ENCODE assay signal across 27 mouse cellular contexts in genomic region chr10:42559581-42560200, GRCm38 (mm10). TPM values are rescaled to one million over a fixed set of nuclear protein-coding genes. Genes with fewer than 3 reads are reported as not detected.
A peak's percentile ranks its signal among the peaks of the same experiment; 100 is the strongest.
DNase-seq lines count a peak whose midpoint lies in the region; ATAC-seq lines count a peak whose summit lies in the region.
"Had no signal": no experiment of that assay in that cellular context is flagged by ENCODE, and none has a peak within 500 bp of the region (broad histone marks: within the 10 kb centered on the region; RNA-seq: fewer than 3 reads in every experiment).

No protein-coding gene starts in this region.

- no peaks in the 10 kb centered on the region for H3K9me3 ChIP-seq in neural tube, embryonic 15.5 days (replicated peaks)
- H3K9me3 ChIP-seq: embryonic facial prominence, embryonic 13.5 days; embryonic facial prominence, embryonic 15.5 days; forebrain, embryonic 10.5 days; forebrain, embryonic 12.5 days had no signal

- H3K4me2 ChIP-seq in neural tube, embryonic 15.5 days, result no peak overlapping the region
- H3K4me2 ChIP-seq: embryonic facial prominence, embryonic 13.5 days; embryonic facial prominence, embryonic 15.5 days; forebrain, embryonic 12.5 days had no signal

- WGBS in neural tube, embryonic 15.5 days, result 83% methylated on average over 5 of the region's 5 CpGs

- ATAC-seq in megakaryocyte progenitor cell, adult 5-6 weeks (replicated peaks; ENCODE audit: poor library complexity), result peak; percentile 34; the same call in 1 of the 2 replicates
- no peak for ATAC-seq in neural tube, embryonic 15.5 days (ENCODE audit: low FRiP score)
- ATAC-seq: forebrain, embryonic 14.5 days; forebrain, embryonic 16.5 days had no signal

- DNase-seq in R1 (ENCODE audit: low read depth, low spot score) (peak; percentile 66), ZHBTc4 (ENCODE audit: low read depth, low spot score) (peak; percentile 58)
- no peak for DNase-seq in thymus, postnatal 10 days (ENCODE audit: low spot score in 2 of 2)
- DNase-seq: adrenal gland, adult 2 months; adrenal gland, postnatal 10 days; adrenal gland, postnatal 25 days; cerebellum, adult 11 months; cerebellum, adult 18-20 months; cerebellum, adult 8-10 months; cerebellum, adult 9-11 months; cerebellum, postnatal 14 days; cerebellum, postnatal 36 days; embryo, embryonic 11 days had no signal

- peaks cover 31% of the 10 kb centered on the region for H3K27me3 ChIP-seq in neural tube, embryonic 15.5 days (replicated peaks)
- H3K27me3 ChIP-seq: forebrain, embryonic 12.5 days had no signal

- H3K4me3 ChIP-seq in neural tube, embryonic 15.5 days (replicated peaks), result no peak overlapping the region
- H3K4me3 ChIP-seq: embryonic facial prominence, embryonic 13.5 days; embryonic facial prominence, embryonic 15.5 days; erythroblast, embryonic 14.5 days; forebrain, embryonic 10.5 days; forebrain, embryonic 12.5 days had no signal

- H3K4me1 ChIP-seq in neural tube, embryonic 15.5 days, result no peaks in the 10 kb centered on the region
- H3K4me1 ChIP-seq: embryonic facial prominence, embryonic 13.5 days; embryonic facial prominence, embryonic 15.5 days had no signal

- H3K36me3 ChIP-seq in neural tube, embryonic 15.5 days, result no peaks in the 10 kb centered on the region
- H3K36me3 ChIP-seq: embryonic facial prominence, embryonic 13.5 days; embryonic facial prominence, embryonic 15.5 days had no signal

- H3K9ac ChIP-seq in neural tube, embryonic 15.5 days (replicated peaks), result no peak overlapping the region
- H3K9ac ChIP-seq: embryonic facial prominence, embryonic 13.5 days; embryonic facial prominence, embryonic 15.5 days; forebrain, embryonic 12.5 days had no signal

- H3K27ac ChIP-seq in neural tube, embryonic 15.5 days (replicated peaks), result no peak overlapping the region
- H3K27ac ChIP-seq: embryonic facial prominence, embryonic 13.5 days; embryonic facial prominence, embryonic 15.5 days; forebrain, embryonic 10.5 days; forebrain, embryonic 12.5 days had no signal

RNA-seq across cellular contexts. Expression of gene Nr2e1, which starts 23.7 kb away (rescaled TPM):
- not detected in 2 replicates for total RNA-seq in megakaryocyte progenitor cell, adult 5-6 weeks (2015)
- total RNA-seq in megakaryocyte progenitor cell, adult 5-6 weeks (2017), result not detected in 2 replicates
- polyA plus RNA-seq in neural tube, embryonic 15.5 days (2015; fragmentation: Nextera tagmentation; extraction: Ambion mirVana), result not detected in 2 replicates
- total RNA-seq: adrenal gland, adult 2 months; adrenal gland, postnatal 10 days; adrenal gland, postnatal 25 days; adrenal gland, postnatal 4 days; common myeloid progenitor, adult 5-6 weeks; ES-E14; MEL had no signal
- polyA plus RNA-seq: adrenal gland, adult 2 months; C2C12; erythroblast, embryonic 14.5 days had no signal

RNA-seq across cellular contexts. Expression of gene Ostm1, which starts 23.9 kb away (rescaled TPM):
- total RNA-seq in megakaryocyte progenitor cell, adult 5-6 weeks (2015), result 40.5 and 42.3 TPM in 2 replicates
- total RNA-seq in megakaryocyte progenitor cell, adult 5-6 weeks (2017), result 46.4 and 47.3 TPM in 2 replicates
- polyA plus RNA-seq in neural tube, embryonic 15.5 days (2015; fragmentation: Nextera tagmentation; extraction: Ambion mirVana), result 33.7 and 36.1 TPM in 2 replicates

RNA-seq across cellular contexts. Expression of gene Snx3, which starts 57.9 kb away (rescaled TPM):
- total RNA-seq in megakaryocyte progenitor cell, adult 5-6 weeks (2015), result 274 and 286 TPM in 2 replicates
- total RNA-seq in megakaryocyte progenitor cell, adult 5-6 weeks (2017), result 104 and 114 TPM in 2 replicates
- 346 and 374 TPM in 2 replicates for polyA plus RNA-seq in neural tube, embryonic 15.5 days (2015; fragmentation: Nextera tagmentation; extraction: Ambion mirVana)

Comparison
In these comparisons a context has a peak if more than half of its experiments do, and no peak if none do; other contexts are left out.
1. DNase-seq: peak in R1 (single experiment) and ZHBTc4 (single experiment); none in thymus, postnatal 10 days (0 of 2).